Mouse (Mus musculus) erythroblast, embryonic 14.5 days (primary cell): ENCODE data around the gene Sh3d19. TPM values are rescaled to one million over a fixed set of nuclear protein-coding genes. Genes with fewer than 3 reads are reported as not detected.

Experiments used
- H3K27me3 ChIP-seq: 2 replicates; pipeline ENCODE4 v1.6.1; 2012; ENCODE audit warnings: inconsistent platforms; ENCODE audit not compliant: control insufficient read depth
- H3K36me3 ChIP-seq: 2 replicates; pipeline ENCODE4 v1.6.1; 2012; ENCODE audit warnings: mild to moderate bottlenecking, inconsistent platforms; ENCODE audit not compliant: control insufficient read depth
- H3K4me1 ChIP-seq: 2 replicates; pipeline ENCODE4 v1.6.1; 2012; ENCODE audit warnings: inconsistent platforms; ENCODE audit not compliant: control insufficient read depth
- H3K4me3 ChIP-seq: replicated peaks from 2 replicates; pipeline ENCODE3; 2012; ENCODE audit warnings: moderate library complexity, mild to moderate bottlenecking, inconsistent platforms
- H3K9me3 ChIP-seq: 2 replicates; pipeline ENCODE4 v1.6.1; 2012; ENCODE audit warnings: low read length, inconsistent platforms, mixed read lengths; ENCODE audit not compliant: control insufficient read depth
- GATA1 ChIP-seq: IDR thresholded peaks from 2 replicates; pipeline ENCODE4 v1.6.1; 2012; ENCODE audit warnings: low read length, inconsistent platforms, mixed read lengths
- TAL1 ChIP-seq: IDR thresholded peaks from 3 replicates; pipeline ENCODE4 v1.6.1; 2012; ENCODE audit warnings: low read length, inconsistent platforms, mixed read lengths
- polyA plus RNA-seq: library from polyadenylated mRNA; stranded (reverse); fragments of >175 nt; gene quantifications from 2 replicates; pipeline ENCODE4 v1.2.3, GENCODE M21; 2012

Sh3d19 gene
- polyA plus RNA-seq, 1 experiment, result 0.37 TPM

- Histone ChIP-seq H3K36me3 (no peaks in the 10 kb centered on the region), H3K27me3 (no peaks in the 10 kb centered on the region), H3K9me3 (no peaks in the 10 kb centered on the region), H3K4me3 (no peak overlapping the region), H3K4me1 (no peaks in the 10 kb centered on the region)
- TF ChIP-seq GATA1 (no peak), TAL1 (no peak)
Measured at GRCm38 (mm10) chr3:86020921-86021650, 50.2 kb downstream of the Sh3d19 start.

DNA sequence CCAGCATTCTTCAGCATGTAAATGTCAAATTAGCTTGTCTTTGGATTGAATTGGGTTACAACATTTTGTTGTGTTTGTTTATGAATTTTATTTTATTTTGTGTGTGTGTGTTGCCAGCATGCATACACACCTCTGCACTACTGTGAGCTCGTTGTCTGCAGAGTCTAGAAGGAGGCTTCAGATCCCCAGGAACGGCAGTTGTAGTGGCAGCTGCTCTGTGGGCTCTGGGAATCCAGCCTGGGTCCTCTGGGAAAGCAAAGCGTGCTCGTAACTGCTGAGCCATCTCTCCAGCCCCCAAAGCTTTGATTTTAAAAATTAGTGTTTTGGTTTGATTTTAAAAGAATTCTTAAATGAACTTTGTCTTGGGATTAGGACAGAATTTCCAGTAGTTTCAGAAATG lies 50.7 kb downstream of the Sh3d19 start:
- TF ChIP-seq TAL1 (no peak), GATA1 (no peak)
- no peaks in the 10 kb centered on the region for H3K36me3 ChIP-seq
- H3K4me3 ChIP-seq, result no peak overlapping the region
- H3K27me3 ChIP-seq, result no peaks in the 10 kb centered on the region
- no peaks in the 10 kb centered on the region for H3K4me1 ChIP-seq
- no peaks in the 10 kb centered on the region for H3K9me3 ChIP-seq

DNA sequence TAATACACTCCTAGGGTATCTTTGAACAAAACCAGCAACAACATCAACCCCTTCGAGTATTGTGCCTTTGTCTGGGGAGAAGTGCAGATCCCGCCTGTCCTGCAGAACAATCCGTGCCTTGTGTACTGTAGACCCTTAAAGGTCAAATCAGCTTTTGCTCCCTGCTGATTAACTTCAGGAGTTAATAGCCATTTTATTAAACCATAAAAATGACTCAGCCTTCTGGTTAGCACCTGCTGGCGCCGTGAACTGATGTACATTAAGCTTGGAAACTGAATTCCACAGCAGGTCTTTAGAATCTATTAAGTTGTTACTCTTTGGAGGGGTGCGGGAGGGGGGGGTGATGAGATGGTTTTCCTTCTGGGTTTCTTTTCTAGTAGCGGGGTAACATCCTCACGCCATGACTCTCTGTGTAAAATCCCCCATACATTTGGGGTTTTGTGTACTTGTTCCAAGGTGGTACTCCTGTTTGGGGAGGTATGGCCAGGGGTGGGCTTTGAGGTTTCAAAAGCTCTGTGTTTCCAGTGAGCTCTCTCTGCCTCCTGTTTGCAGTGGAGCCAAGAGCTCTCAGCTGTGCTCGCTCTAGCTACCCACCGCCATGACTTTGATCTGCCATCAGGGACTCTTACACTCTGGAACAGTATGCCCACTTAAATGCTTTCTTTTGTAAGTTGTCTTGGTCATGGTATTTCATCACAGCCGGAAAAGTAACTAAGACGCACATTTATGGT lies 53.3 kb downstream of the Sh3d19 start:
- H3K4me3 ChIP-seq, result no peak overlapping the region
- no peaks in the 10 kb centered on the region for H3K27me3 ChIP-seq
- no peak for TF ChIP-seq TAL1
- TF ChIP-seq GATA1, result no peak
- peaks cover 4% of the 10 kb centered on the region; the same call in 1 of the 2 replicates for H3K4me1 ChIP-seq
- no peaks in the 10 kb centered on the region for H3K9me3 ChIP-seq
- H3K36me3 ChIP-seq, result no peaks in the 10 kb centered on the region

DNA sequence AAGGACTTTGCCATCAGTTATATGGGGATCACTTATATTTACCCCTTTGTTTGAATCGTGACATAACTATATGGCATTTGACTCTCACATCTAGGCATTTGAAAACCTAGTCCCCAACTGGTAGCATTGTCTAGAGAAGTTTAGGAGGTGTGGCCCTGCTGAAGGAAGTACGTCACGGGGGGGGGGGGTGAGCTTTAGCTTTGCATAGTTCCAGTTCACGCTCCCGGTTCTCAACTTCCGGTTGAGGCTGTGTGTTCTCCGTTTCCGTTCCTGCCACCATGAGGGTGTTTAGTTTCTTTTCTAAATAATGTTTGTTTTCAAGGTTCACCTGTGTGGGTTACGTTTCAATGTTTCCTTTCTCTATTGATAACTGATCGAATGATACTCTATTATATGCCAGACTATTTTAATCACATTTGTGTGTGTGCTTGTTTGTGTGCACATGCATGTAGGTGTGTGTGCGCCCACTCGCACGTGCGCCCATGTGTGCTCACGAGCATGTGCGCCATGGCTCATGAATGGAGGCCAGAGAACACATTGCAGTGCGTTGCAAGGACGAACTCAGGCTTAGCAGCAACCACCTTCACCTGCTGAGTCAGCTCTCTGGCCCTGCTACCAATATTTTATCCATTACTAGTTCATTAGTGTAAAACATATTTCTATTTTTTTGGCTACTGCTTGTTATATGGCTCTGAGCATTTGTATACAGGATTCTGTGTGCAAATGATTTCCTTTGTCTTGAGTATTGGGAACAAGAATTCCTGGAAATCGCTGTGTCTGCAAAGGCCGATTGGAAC lies 54.6 kb downstream of the Sh3d19 start:
- Histone ChIP-seq H3K4me1 (peaks cover 4% of the 10 kb centered on the region; the same call in 1 of the 2 replicates), H3K9me3 (no peaks in the 10 kb centered on the region), H3K36me3 (no peaks in the 10 kb centered on the region), H3K27me3 (no peaks in the 10 kb centered on the region), H3K4me3 (no peak overlapping the region)
- no peak for TF ChIP-seq GATA1
- TF ChIP-seq TAL1, result no peak

DNA sequence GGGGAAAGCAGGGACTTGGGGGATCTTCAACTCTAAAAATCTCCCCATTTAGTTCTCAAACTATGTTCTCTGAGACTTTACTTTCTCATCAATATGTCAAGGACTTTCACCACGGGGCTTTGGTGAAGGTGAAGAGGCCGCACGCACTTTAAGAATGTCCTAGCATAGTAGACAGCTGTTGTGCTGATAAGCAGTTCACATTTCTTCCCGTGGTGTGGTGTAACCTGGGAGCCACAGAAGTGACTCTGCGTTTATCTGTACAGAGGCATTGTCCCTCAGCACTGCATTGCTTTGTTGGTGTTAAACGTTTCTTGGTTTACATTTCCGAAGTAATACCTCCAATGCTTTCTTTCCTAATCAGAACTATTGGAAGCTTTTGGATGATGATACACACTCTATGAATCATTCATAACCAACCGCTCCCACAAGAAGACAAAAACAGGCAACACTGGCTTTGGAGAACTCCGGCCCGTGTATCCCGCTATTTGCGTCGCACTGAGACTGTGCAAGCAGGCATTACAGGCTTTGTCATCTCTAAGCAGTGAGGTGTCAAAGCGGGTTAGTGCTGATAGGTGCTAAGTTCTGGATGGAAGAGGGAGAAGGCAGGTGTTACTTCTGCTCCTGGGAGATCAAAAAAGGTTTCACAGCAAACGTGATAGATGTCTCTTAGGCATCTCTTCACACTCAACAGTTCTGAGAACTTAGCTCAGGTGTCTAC lies 57.9 kb downstream of the Sh3d19 start:
- Histone ChIP-seq H3K4me3 (no peak overlapping the region), H3K27me3 (no peaks in the 10 kb centered on the region), H3K36me3 (no peaks in the 10 kb centered on the region), H3K4me1 (peaks cover 4% of the 10 kb centered on the region; the same call in 1 of the 2 replicates), H3K9me3 (no peaks in the 10 kb centered on the region)
- TF ChIP-seq GATA1 (no peak), TAL1 (no peak)

DNA sequence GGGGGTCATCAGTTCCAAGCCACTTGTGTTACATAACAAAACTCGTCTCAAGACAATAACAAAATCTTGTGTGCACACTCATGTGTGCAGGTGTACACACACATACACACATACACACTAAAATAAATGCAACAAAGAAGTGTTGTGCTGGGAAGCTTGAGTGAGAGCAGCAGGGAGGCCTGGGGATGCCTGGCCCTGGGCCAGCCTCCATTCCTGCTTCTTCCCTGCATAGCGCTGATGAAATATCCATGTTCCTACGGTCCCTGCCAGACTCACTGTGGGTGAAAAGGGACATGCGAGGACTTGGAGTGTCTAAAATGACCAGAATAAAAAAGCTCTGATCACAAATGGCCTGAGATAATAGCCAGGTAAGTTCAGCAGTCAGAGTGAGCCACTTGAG lies 59.7 kb downstream of the Sh3d19 start:
- TF ChIP-seq TAL1, result no peak
- no peak for TF ChIP-seq GATA1
- no peaks in the 10 kb centered on the region for H3K27me3 ChIP-seq
- H3K4me3 ChIP-seq, result no peak overlapping the region

GRCm38 (mm10) chr3:86033455-86034090 lies 62.7 kb downstream of the Sh3d19 start:
- Histone ChIP-seq H3K4me1 (peaks cover 4% of the 10 kb centered on the region; the same call in 1 of the 2 replicates), H3K27me3 (no peaks in the 10 kb centered on the region), H3K9me3 (no peaks in the 10 kb centered on the region), H3K4me3 (no peak overlapping the region), H3K36me3 (no peaks in the 10 kb centered on the region; the same call in 1 of the 2 replicates)
- TF ChIP-seq GATA1 (no peak), TAL1 (no peak)

More for the DNA sequence above, 59.7 kb downstream of the Sh3d19 start:
- Histone ChIP-seq H3K4me1 (peaks cover 4% of the 10 kb centered on the region; the same call in 1 of the 2 replicates), H3K9me3 (no peaks in the 10 kb centered on the region), H3K36me3 (no peaks in the 10 kb centered on the region)

- peaks cover 1% of the 10 kb centered on the region; the same call in 1 of the 2 replicates for H3K36me3 ChIP-seq
- no peaks in the 10 kb centered on the region for H3K9me3 ChIP-seq
- H3K4me3 ChIP-seq, result no peak overlapping the region
- no peaks in the 10 kb centered on the region for H3K4me1 ChIP-seq
- no peaks in the 10 kb centered on the region for H3K27me3 ChIP-seq
- no peak for TF ChIP-seq TAL1
- TF ChIP-seq GATA1, result no peak
Measured at GRCm38 (mm10) chr3:86037926-86038484, 67.1 kb downstream of the Sh3d19 start.
